Mouse (Mus musculus): Measurements from ENCODE around the gene Olfr878.

Olfr878 gene

GRCm38 (mm10) chr9:37917540-37917939 lies at the start of gene Olfr878:
TSS of gene Olfr878 (plus strand) at chr9:37917840.
- DNase-seq = no peak

GRCm38 (mm10) chr9:37870246-37870645 lies 47.4 kb upstream of the Olfr878 start:
- DNase-seq = no peak

- no peak for DNase-seq
Measured at GRCm38 (mm10) chr9:37871097-37871496, 46.5 kb upstream of the Olfr878 start.

- no peak for DNase-seq
Measured at GRCm38 (mm10) chr9:37871536-37871935, 46.1 kb upstream of the Olfr878 start.

- DNase-seq = no peak
Measured at GRCm38 (mm10) chr9:37890960-37891359, 26.7 kb upstream of the Olfr878 start.

DNA sequence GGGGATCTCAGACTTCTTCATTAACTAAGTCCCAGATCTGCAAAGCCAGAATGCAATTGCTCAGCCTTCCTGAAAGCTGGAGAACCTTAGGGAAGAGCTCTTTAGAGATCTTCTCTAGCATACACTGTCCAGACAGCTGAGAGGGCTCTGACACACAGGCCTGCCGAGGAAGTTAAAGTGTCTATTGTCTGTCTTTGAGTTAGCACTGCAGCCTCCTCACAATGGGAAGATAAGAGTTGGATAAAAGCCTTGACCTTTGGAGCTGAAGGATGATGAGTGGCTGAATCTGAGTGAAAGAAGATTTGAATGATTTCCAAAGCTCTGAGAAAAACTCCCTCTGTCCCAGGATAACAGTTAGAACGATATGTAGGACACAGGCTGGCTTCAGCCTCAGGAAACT lies 21.0 kb upstream of the Olfr878 start, which contains the start of gene Olfr145:
Olfr145 (plus strand) TSS at position 64 of the 400 bp plus-strand sequence.
- no peak for DNase-seq

- no peak for DNase-seq
Measured at GRCm38 (mm10) chr9:37905555-37905954, 12.1 kb upstream of the Olfr878 start.

DNA sequence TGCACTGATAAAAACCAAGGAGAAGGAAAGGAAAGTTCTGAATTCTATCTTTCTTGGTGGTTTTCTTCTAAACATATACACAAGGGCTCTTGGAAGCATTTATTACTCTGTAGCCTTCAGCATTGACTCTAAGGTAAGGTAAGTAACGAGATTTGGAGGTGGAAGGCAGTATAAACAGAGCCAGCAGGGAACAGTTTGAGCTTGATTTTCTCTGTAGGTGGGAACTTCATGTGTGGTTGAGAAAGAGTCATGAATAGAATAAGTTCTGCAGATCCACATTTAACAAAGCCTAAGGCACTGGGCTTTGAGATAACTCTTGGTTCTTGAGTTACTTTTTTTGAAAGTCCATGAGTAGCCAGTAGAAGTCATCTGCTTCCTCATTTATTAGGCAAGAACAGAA lies 378 bp downstream of the Olfr878 start:
- no peak for DNase-seq

- no peak for DNase-seq
Measured at GRCm38 (mm10) chr9:37924194-37924593, 6.6 kb downstream of the Olfr878 start.

DNA sequence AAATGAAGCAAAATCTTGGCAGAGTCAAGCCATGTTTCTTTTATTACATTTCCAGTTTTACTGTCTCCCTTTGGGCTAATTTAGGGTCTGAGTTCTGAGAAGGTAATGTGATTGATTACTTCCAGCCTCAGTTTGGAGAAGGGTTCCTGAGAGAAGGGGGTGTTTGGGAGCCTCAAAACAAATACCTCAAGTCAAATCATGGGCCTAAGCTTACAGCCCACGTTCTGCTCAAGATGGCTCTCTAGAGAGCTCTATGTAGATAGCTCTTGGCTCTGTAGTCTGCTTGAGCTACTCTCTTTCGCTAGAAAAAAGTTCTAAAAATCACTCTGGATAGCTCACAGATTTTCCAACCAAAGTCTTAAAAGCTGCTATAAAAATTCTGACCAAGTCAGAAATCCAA lies 7.8 kb downstream of the Olfr878 start:
- DNase-seq = no peak

GRCm38 (mm10) chr9:37926019-37927013 lies 8.7 kb downstream of the Olfr878 start:
- no peak for DNase-seq

DNA sequence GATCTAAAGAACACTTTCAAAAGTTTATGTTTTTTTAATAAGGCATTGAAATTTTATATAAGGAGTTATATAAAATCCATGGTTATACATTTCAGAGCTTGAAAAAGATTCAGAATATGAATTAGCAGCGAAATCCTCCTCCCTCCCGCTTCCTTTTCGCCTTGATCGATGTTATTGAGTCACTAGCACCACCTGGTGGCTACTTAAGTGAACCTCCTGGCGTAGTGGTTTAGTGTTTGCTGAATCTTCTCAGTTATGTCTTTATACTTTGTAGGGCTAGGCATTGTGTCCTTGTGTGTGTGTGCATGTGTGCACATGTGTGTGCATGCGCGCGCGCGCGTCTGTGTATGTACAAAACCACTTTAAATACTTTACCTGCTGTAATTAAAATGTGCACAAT lies 14.9 kb downstream of the Olfr878 start:
- peak; percentile 8 for DNase-seq

DNA sequence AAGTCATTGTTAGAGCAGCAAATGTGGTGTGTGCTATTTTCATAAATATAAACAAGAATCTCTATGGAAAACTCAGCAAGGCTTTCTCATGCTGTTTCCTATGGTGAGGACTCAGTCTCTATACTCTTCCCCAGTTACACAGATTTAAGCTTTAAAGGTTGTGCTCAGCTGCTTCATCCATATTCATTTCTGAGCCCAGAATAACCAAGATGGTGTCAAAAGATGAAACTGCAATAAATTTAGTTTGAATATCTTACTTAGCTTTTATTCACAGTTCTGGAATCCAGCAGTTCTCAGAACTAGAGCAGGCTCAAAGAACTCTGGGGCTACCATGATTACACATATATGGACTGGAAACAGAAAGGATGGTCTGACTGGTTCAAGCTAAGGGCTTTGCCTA lies 16.5 kb downstream of the Olfr878 start:
- DNase-seq = no peak

DNA sequence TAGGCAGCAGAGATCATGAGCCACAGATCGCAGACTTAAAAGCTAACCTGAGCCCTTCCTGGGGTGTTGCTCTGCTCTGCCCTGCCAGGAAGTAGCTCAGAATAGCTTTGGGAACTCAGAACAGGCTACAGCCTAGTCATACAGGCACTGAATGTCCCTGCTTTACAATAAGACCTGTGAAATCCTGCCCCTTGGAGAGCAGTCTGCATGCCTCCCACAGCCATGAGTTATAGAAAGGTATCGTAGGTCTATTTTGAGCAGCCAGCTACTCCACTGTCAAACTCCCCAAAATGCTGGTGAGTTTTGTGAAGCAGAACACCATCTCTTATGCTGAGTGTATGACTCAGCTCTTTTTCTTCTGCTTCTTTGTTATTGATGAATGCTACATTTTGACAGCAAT lies 23.5 kb downstream of the Olfr878 start:
- no peak for DNase-seq

Measured in B cell, adult 2 months (primary cell).